ENCODE assay signal across 16 mouse cellular contexts in the genomic region with DNA sequence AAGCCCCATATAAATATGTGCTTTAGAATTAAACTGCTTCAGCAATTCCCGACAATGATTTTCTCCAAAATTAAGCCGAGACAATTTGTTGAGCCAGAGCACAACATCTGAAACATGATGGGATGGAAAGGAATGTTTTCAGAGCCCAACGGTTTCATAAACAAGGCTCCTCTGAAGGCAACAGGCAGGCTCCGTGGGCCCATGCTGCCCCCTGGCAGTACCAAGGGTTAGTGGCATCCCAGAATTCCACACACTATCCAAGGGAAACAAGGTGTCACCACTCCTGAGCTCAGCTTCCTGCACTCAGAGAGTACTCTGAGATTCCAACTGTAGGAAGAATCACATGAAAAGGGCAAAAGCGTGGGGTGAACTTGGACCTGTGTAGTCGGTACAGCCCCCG. TPM values are rescaled to one million over a fixed set of nuclear protein-coding genes. Genes with fewer than 3 reads are reported as not detected.
DNase-seq lines count a peak whose midpoint lies in the region; ATAC-seq and TF ChIP-seq lines count a peak whose summit lies in the region.
"Had no signal": no experiment of that assay in that cellular context is flagged by ENCODE, and none has a peak within 500 bp of the region (broad histone marks: within the 10 kb centered on the region; RNA-seq: fewer than 3 reads in every experiment).

No protein-coding gene starts in this region.

- H3K9me3 ChIP-seq in forebrain, embryonic 14.5 days (replicated peaks; ENCODE audit: control insufficient read depth, low read length): no peaks in the 10 kb centered on the region
- no peaks in the 10 kb centered on the region for H3K9me3 ChIP-seq in forebrain, embryonic 12.5 days
- H3K9me3 ChIP-seq in stomach, postnatal 0 days (ENCODE audit: control insufficient read depth, low read length): no peaks in the 10 kb centered on the region
- H3K9me3 ChIP-seq: heart, embryonic 10.5 days; limb, embryonic 13.5 days; neural tube, embryonic 12.5 days had no signal

- TF ChIP-seq EP300 in stomach, postnatal 0 days (optimal IDR thresholded peaks at IDR 0.05): no peak

- no peak overlapping the region for H3K27ac ChIP-seq in forebrain, embryonic 14.5 days (ENCODE audit: low read depth, low read length)
- no peak overlapping the region for H3K27ac ChIP-seq in forebrain, embryonic 12.5 days
- H3K27ac ChIP-seq in stomach, postnatal 0 days (replicated peaks): no peak overlapping the region
- H3K27ac ChIP-seq: heart, embryonic 10.5 days; limb, embryonic 13.5 days; neural tube, embryonic 12.5 days had no signal

- no peak for ATAC-seq in forebrain, embryonic 14.5 days
- no peak for ATAC-seq in forebrain, embryonic 12.5 days (ENCODE audit: low FRiP score)
- ATAC-seq in stomach, postnatal 0 days (ENCODE audit: low FRiP score, low TSS enrichment): no peak

- H3K4me1 ChIP-seq in forebrain, embryonic 14.5 days (ENCODE audit: control insufficient read depth, insufficient read depth, low read length): no peaks in the 10 kb centered on the region
- H3K4me1 ChIP-seq in forebrain, embryonic 12.5 days: no peaks in the 10 kb centered on the region
- H3K4me1 ChIP-seq in stomach, postnatal 0 days (replicated peaks; ENCODE audit: control insufficient read depth, insufficient read depth): no peaks in the 10 kb centered on the region
- H3K4me1 ChIP-seq: heart, embryonic 10.5 days; limb, embryonic 13.5 days; neural tube, embryonic 12.5 days had no signal

- H3K4me3 ChIP-seq in forebrain, embryonic 14.5 days (ENCODE audit: low read depth, low read length): no peak overlapping the region
- no peak overlapping the region for H3K4me3 ChIP-seq in forebrain, embryonic 12.5 days (replicated peaks)
- H3K4me3 ChIP-seq in stomach, postnatal 0 days (ENCODE audit: low read depth, low read length): no peak overlapping the region
- H3K4me3 ChIP-seq: erythroblast, embryonic 14.5 days; heart, embryonic 10.5 days; limb, embryonic 13.5 days; neural tube, embryonic 12.5 days had no signal

- H3K9ac ChIP-seq in forebrain, embryonic 14.5 days (ENCODE audit: low read length): no peak overlapping the region
- H3K9ac ChIP-seq in forebrain, embryonic 12.5 days: no peak overlapping the region
- no peak overlapping the region for H3K9ac ChIP-seq in stomach, postnatal 0 days (ENCODE audit: low read length)
- H3K9ac ChIP-seq: limb, embryonic 13.5 days; neural tube, embryonic 12.5 days had no signal

- H3K36me3 ChIP-seq in forebrain, embryonic 14.5 days (ENCODE audit: control insufficient read depth, insufficient read depth, low read length): no peaks in the 10 kb centered on the region
- no peaks in the 10 kb centered on the region for H3K36me3 ChIP-seq in forebrain, embryonic 12.5 days (replicated peaks)
- H3K36me3 ChIP-seq in stomach, postnatal 0 days (ENCODE audit: control insufficient read depth, insufficient read depth, low read length): no peaks in the 10 kb centered on the region
- H3K36me3 ChIP-seq: heart, embryonic 10.5 days; limb, embryonic 13.5 days; neural tube, embryonic 12.5 days had no signal

- peak; percentile 62 for TF ChIP-seq CTCF in stomach, postnatal 0 days (IDR thresholded peaks at IDR 0.05; ENCODE audit: low read depth)

- H3K27me3 ChIP-seq in forebrain, embryonic 14.5 days (replicated peaks; ENCODE audit: control insufficient read depth, insufficient read depth, low read length): no peaks in the 10 kb centered on the region
- no peaks in the 10 kb centered on the region; the same call in 1 of the 2 replicates for H3K27me3 ChIP-seq in forebrain, embryonic 12.5 days
- H3K27me3 ChIP-seq in stomach, postnatal 0 days (ENCODE audit: control insufficient read depth, insufficient read depth, low read length): no peaks in the 10 kb centered on the region
- H3K27me3 ChIP-seq: limb, embryonic 13.5 days; neural tube, embryonic 12.5 days had no signal

- H3K4me2 ChIP-seq in forebrain, embryonic 14.5 days (ENCODE audit: low read length): no peak overlapping the region
- no peak overlapping the region for H3K4me2 ChIP-seq in forebrain, embryonic 12.5 days
- no peak overlapping the region for H3K4me2 ChIP-seq in stomach, postnatal 0 days (replicated peaks; ENCODE audit: low read depth)
- H3K4me2 ChIP-seq: limb, embryonic 13.5 days; neural tube, embryonic 12.5 days had no signal

- 79% methylated on average over 7 of the region's 7 CpGs for WGBS in forebrain, embryonic 14.5 days
- 76% methylated on average over 7 of the region's 7 CpGs for WGBS in forebrain, embryonic 12.5 days
- WGBS in stomach, postnatal 0 days: 59% methylated on average over 7 of the region's 7 CpGs

- DNase-seq in forebrain, embryonic 14.5 days (ENCODE audit: low spot score): peak; percentile 20
- DNase-seq in kidney, postnatal 4 days: peak; percentile 11 to 30
- no peak for DNase-seq in kidney, postnatal 25 days
- DNase-seq in retina, embryonic 14.5 days (ENCODE audit: low spot score): peak; percentile 16
- no peak for DNase-seq in retina, postnatal 1 day
- DNase-seq in stomach, postnatal 0 days (ENCODE audit: low spot score): no peak
- no peak for DNase-seq in ovary, postnatal 36 days (ENCODE audit: low spot score)
- DNase-seq: B cell, adult 2 months; cerebellum, adult 9-10 months; gastrocnemius, postnatal 14 days; heart, postnatal 36 days had no signal

RNA-seq across cellular contexts. Expression of a gene that starts 57.5 kb away (rescaled TPM):
- 3.6 and 5.9 TPM in 2 replicates for polyA plus RNA-seq in forebrain, embryonic 14.5 days (2014; fragmentation: Nextera tagmentation; extraction: Ambion mirVana)
- polyA plus RNA-seq in forebrain, embryonic 12.5 days (2016; fragmentation: Nextera tagmentation; extraction: Ambion mirVana): 1.2 and 1.9 TPM in 2 replicates
- polyA plus RNA-seq in stomach, postnatal 0 days (2015; fragmentation: Nextera tagmentation; extraction: Ambion mirVana): 0.47 and 0.89 TPM in 2 replicates
- polyA plus RNA-seq: erythroblast, embryonic 14.5 days had no signal

Comparison
In these comparisons a context has a peak if more than half of its experiments do, and no peak if none do; other contexts are left out.
1. DNase-seq: peak in forebrain, embryonic 14.5 days (single experiment), kidney, postnatal 4 days (2 of 2) and retina, embryonic 14.5 days (single experiment); none in kidney, postnatal 25 days (0 of 2), retina, postnatal 1 day (single experiment), stomach, postnatal 0 days (single experiment) and ovary, postnatal 36 days (single experiment).